Mouse (Mus musculus) layer of hippocampus, postnatal 36 days (tissue): Measurements from ENCODE around the gene Olfr791. TPM values are rescaled to one million over a fixed set of nuclear protein-coding genes. Genes with fewer than 3 reads are reported as not detected.

Source experiments
- DNase-seq, 2 experiments: peaks; one replicate each; pipeline ENCODE4 v3.0.0; 2022
- total RNA-seq, 2 experiments: library from RNA; stranded (reverse); gene quantifications; 2 replicates each; pipeline ENCODE4 v1.2.3; 2021

Olfr791 gene
- not detected for total RNA-seq

DNA sequence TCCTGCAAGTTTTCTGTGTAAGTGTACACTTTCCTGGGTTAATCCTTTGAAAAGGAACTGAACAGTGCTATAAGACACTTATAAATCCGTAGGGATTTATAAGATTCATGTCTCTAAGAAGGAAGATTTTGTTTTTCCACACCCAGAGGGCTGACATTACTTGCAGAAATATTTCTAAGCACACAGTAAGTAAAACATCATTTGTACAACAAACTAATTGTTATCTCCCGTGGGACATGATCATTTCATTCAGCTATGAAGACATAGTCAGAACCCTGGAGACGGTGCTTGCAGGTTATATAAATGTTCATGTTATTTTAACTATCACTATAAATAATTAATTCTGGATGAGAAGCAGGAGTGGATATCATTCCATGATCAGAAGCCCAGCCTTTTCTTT, at the start of gene Olfr791:
Gene Olfr791, plus strand, starts transcription at position 301 of the 400 bp plus-strand sequence.
- no peak for DNase-seq

DNA sequence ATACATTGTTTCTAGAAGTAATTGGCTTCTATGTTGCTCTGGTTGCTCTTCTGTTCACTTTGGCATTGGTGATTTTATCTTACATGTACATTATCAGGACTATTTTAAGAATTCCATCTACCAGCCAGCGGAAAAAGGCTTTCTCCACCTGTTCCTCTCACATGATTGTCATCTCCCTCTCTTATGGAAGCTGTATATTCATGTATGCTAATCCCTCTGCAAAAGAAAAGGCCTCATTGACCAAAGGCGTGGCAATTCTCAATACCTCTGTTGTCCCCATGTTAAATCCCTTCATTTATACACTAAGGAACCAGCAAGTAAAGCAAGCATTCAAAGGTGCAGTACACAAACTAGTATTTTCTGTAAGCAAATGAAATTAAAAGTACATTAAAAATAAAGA, 48.3 kb upstream of the Olfr791 start:
- DNase-seq: no peak

GRCm38 (mm10) chr10:129473723-129474122, 47.9 kb upstream of the Olfr791 start:
- no peak for DNase-seq

DNA sequence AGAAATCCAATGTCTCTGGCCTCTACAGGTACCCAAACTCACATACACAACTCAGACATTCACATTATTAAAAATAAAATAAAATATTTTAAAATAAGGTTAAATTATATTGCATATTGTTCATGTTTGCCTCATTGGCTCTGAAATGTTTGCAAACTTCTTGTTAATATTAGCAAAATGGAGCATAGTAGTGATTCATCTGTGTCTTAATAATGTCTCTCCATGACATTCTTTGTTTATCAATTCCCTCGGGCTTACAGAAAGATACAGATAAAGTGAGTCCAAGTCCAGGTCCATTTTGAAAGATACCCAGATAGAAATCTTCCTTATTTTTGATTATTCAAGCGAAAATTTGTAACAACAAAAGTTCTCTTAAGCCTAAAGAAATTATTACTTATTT, 37.1 kb upstream of the Olfr791 start, which contains the start of gene Olfr789:
Gene Olfr789, plus strand, starts transcription at position 301 of the 400 bp plus-strand sequence.
- DNase-seq: no peak

DNA sequence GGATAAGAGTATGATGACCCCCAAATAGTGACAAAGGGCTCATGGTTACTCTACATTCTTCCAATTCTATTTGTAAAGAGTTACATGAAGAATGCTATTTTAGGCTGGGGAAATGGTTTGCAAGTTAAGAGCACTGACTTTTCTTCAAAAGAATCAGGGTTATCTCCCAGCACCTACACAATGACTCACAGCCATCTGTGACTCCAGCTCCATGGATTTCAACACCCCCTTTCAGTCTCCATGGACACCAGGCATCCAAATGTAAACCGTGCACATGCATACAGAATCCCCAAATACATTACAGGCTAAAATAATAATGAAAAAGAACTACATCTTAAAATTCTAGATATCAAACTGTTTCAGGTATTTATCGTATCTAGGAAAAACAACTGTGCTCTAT, 31.5 kb upstream of the Olfr791 start:
- DNase-seq: no peak

DNA sequence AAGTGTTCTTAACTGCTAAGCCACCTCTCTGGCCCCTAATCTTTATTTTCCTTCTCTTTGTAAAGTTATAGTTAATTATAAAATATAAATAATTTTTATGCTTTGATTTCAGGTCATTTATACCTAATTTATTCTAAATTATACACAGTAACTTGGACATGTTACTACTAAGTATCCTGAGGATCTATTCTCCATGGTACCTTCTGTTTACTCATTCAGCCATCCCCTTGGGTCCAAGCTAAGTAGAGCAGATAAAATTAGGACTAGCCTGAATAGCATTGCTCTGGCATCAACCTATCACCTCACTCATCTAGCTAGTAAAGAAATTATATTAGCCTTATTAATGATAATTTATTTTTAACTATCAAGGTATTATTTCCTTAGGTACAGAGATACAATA, 23.4 kb upstream of the Olfr791 start, which contains the start of gene Olfr790:
Gene Olfr790, plus strand, starts transcription at position 301 of the 400 bp plus-strand sequence.
- no peak for DNase-seq

DNA sequence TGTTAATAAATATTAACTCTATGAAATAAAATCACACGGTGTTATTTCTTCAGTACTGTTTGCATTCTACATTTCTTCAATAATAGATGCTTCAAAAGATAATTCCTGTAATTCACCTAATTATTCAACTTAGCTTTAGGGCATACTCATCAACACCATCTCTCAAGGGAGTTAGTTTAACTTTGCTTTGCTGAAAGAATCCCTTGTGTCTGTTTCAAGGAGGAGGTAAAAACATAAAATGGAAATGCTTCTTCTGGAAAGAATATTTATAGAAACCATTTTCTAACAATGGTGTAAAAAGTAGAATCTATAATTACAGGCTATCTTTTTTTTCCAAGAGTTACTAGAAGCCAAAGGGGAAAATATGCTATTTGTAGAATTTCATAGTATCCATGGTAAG, 17.3 kb downstream of the Olfr791 start, which contains the start of gene Olfr792:
Gene Olfr792, plus strand, starts transcription at position 301 of the 400 bp plus-strand sequence.
- DNase-seq: no peak

DNA sequence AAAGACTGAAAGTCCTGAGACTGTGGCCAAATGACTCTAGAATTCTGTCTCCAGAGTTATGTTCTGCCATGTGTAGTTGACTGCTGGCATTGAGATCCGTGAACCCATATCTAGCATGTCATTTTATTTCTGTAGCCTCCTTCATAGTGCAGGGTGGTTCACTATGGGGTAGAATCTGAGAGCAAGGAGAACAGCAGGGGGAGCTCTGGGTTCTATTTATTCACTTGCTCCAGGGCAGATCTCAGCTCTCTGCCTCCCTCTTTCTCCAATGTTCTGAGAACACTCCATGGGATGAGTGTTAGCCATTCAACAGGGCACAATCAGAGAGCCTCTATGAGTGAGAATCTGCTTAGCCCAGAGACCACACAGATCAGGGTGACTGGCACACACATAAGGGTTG, 27.8 kb downstream of the Olfr791 start:
- peak in 1 of 2 experiments; percentile 2 for DNase-seq

DNA sequence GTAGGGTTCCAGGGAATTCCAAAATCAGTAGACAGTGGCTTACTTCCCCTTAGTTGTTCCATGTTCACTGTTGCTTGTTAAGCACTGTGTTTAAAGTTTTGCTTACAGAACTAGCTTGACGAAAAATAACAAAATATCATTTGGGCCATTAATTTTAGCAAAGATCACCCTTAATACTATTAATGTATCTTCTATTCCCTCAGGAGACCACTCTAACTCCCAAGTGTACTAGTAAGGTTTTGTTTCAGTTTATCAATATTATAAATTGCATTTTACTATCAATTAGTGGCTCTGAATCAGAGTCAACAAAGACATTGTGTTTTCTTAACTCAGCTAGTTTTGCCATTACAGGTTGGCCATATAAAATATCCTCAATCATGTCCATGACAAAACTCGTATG, 45.8 kb downstream of the Olfr791 start, which contains the start of gene Olfr794:
Gene Olfr794, plus strand, starts transcription at position 301 of the 400 bp plus-strand sequence.
- DNase-seq: no peak

GRCm38 (mm10) chr10:129577066-129577465, 55.5 kb downstream of the Olfr791 start:
- DNase-seq: no peak

Other genes starting within 250 kb of the Olfr791 start
- gene Olfr780, start 203.7 kb upstream of the Olfr791 start, total RNA-seq: not detected
- gene Olfr781, start 192.9 kb upstream of the Olfr791 start, total RNA-seq: not detected
- not detected for gene Olfr782, start 172.9 kb upstream of the Olfr791 start, total RNA-seq
- gene Olfr784, start 137.7 kb upstream of the Olfr791 start, total RNA-seq: under 1 TPM; 0.15 TPM
- gene Olfr785, start 116.4 kb upstream of the Olfr791 start, total RNA-seq: not detected
- not detected for gene Olfr786, start 94.5 kb upstream of the Olfr791 start, total RNA-seq
- gene Olfr787, start 59.9 kb upstream of the Olfr791 start, total RNA-seq: not detected
- not detected for gene Olfr788, start 50.8 kb upstream of the Olfr791 start, total RNA-seq
- not detected for gene Olfr789, start 37.0 kb upstream of the Olfr791 start, total RNA-seq
- not detected for gene Olfr790, start 23.3 kb upstream of the Olfr791 start, total RNA-seq
- not detected for gene Olfr792, start 17.4 kb downstream of the Olfr791 start, total RNA-seq
- gene Olfr794, start 45.9 kb downstream of the Olfr791 start, total RNA-seq: not detected
- not detected for gene Olfr796, start 90.8 kb downstream of the Olfr791 start, total RNA-seq
- gene Olfr798, start 106.1 kb downstream of the Olfr791 start, total RNA-seq: not detected
- not detected for gene Olfr799, start 115.7 kb downstream of the Olfr791 start, total RNA-seq
- gene Olfr800, start 135.9 kb downstream of the Olfr791 start, total RNA-seq: not detected
- not detected for gene Olfr801, start 152.1 kb downstream of the Olfr791 start, total RNA-seq
- under 1 TPM in 1 of 2 experiments, not detected in 1; 0.05 TPM for gene Olfr802, start 166.4 kb downstream of the Olfr791 start, total RNA-seq
- not detected for gene Olfr803, start 172.5 kb downstream of the Olfr791 start, total RNA-seq
- gene Olfr804, start 181.4 kb downstream of the Olfr791 start, total RNA-seq: not detected
- gene Olfr805, start 207.6 kb downstream of the Olfr791 start, total RNA-seq: not detected
- not detected for gene Olfr806, start 220.1 kb downstream of the Olfr791 start, total RNA-seq
- not detected for gene Olfr807, start 236.0 kb downstream of the Olfr791 start, total RNA-seq
- gene Olfr808, start 243.7 kb downstream of the Olfr791 start, total RNA-seq: not detected